Mouse (Mus musculus) heart, postnatal 0 days (tissue): Measurements from ENCODE around the gene Acaa1a.

Experiments used
- CTCF ChIP-seq: IDR thresholded peaks from 2 replicates; pipeline ENCODE4 v1.5.1; 2016; ENCODE audit warnings: antibody characterized with exemption, control low read depth, low read depth
- EP300 ChIP-seq: IDR thresholded peaks from 2 replicates; pipeline ENCODE4 v1.6.1; 2016; ENCODE audit warnings: antibody characterized with exemption, low read depth

DNA sequence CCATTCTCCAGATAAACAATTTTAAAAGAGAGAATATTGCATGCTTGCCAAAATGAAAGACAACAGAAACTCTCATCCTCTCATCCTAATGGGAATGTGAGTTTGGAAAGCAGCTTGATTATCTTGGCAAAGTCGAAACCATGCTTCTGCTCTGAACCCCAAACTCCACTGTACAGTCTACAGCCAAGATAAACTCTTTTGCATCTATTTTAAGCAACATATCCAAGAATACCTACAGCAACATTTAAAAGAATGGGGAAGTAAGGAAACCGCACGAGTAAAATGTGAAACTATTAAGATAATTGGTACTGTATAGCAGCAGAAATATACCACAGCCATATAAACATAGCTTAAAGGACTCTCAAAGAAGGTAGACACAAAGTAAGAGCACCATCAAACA, 11.0 kb upstream of the Acaa1a start:
- TF ChIP-seq CTCF, result no peak
- no peak for TF ChIP-seq EP300
